Mouse (Mus musculus): ENCODE measurements around the gene Fam183b. TPM values are rescaled to one million over a fixed set of nuclear protein-coding genes. Genes with fewer than 3 reads are reported as not detected.
"Not testable (repeated sequence)": the region's sequence is repeated elsewhere in the genome, so short reads cannot be mapped to it uniquely, and the experiment has no call there.

The Fam183b gene
- polyA plus RNA-seq, 1 experiment from 2014 or later: 5.4 TPM

DNA sequence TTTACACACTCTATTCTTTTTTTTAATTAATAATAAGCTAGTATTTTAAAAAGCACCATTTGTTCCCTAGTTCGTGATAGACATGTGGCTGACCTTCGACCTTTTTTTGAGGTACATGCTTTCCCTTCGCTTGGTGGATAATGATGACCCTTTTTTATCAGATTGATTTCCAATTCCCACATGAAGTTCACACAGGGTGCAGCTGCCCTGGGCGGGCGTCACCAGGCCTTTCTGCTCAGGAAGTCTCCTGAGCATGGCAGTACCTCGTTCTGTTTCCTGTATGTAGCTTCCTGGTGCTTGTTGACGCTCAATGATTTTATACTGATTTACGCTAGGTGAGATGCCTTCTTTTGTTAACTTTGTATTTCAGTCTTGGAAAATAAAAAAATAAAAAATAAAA is 13.4 kb downstream of the Fam183b start:
- H3K27ac ChIP-seq (ENCODE audit: low read length): no peak overlapping the region
- no peak overlapping the region for H3K4me2 ChIP-seq (ENCODE audit: low read depth, low read length)
- H3K4me1 ChIP-seq (ENCODE audit: control insufficient read depth, insufficient read depth, low read length): no peaks in the 10 kb centered on the region
- no peaks in the 10 kb centered on the region for H3K36me3 ChIP-seq (ENCODE audit: control insufficient read depth, insufficient read depth, low read length)
- no peak overlapping the region for H3K9ac ChIP-seq (ENCODE audit: low read length)
- 74% methylated on average over 8 of the region's 8 CpGs for WGBS
- H3K27me3 ChIP-seq (ENCODE audit: control insufficient read depth, insufficient read depth, low read length): no peaks in the 10 kb centered on the region
- no peak for ATAC-seq (ENCODE audit: insufficient read depth, low FRiP score)
- H3K4me3 ChIP-seq (replicated peaks; ENCODE audit: low read length): no peak overlapping the region
- H3K9me3 ChIP-seq (replicated peaks; ENCODE audit: control insufficient read depth, low read length): no peaks in the 10 kb centered on the region

- Histone ChIP-seq H3K4me2 (ENCODE audit: low read depth, low read length) (no peak overlapping the region), H3K27ac (ENCODE audit: low read length) (no peak overlapping the region), H3K27me3 (ENCODE audit: control insufficient read depth, insufficient read depth, low read length) (no peaks in the 10 kb centered on the region), H3K4me1 (ENCODE audit: control insufficient read depth, insufficient read depth, low read length) (no peaks in the 10 kb centered on the region), H3K4me3 (replicated peaks; ENCODE audit: low read length) (no peak overlapping the region), H3K36me3 (ENCODE audit: control insufficient read depth, insufficient read depth, low read length) (no peaks in the 10 kb centered on the region), H3K9ac (ENCODE audit: low read length) (no peak overlapping the region), H3K9me3 (replicated peaks; ENCODE audit: control insufficient read depth, low read length) (no peaks in the 10 kb centered on the region)
- WGBS: 76% methylated on average over 10 of the region's 10 CpGs
- ATAC-seq (ENCODE audit: insufficient read depth, low FRiP score): no peak
Observed at GRCm38 (mm10) chr11:58787651-58788050, 14.1 kb downstream of the Fam183b start.

- Histone ChIP-seq H3K27ac (ENCODE audit: low read length) (no peak overlapping the region), H3K4me3 (replicated peaks; ENCODE audit: low read length) (no peak overlapping the region), H3K27me3 (ENCODE audit: control insufficient read depth, insufficient read depth, low read length) (no peaks in the 10 kb centered on the region), H3K9me3 (replicated peaks; ENCODE audit: control insufficient read depth, low read length) (no peaks in the 10 kb centered on the region), H3K4me1 (ENCODE audit: control insufficient read depth, insufficient read depth, low read length) (no peaks in the 10 kb centered on the region), H3K9ac (ENCODE audit: low read length) (no peak overlapping the region), H3K36me3 (ENCODE audit: control insufficient read depth, insufficient read depth, low read length) (no peaks in the 10 kb centered on the region), H3K4me2 (ENCODE audit: low read depth, low read length) (no peak overlapping the region)
- no peak for ATAC-seq (ENCODE audit: insufficient read depth, low FRiP score)
- WGBS: 70% methylated on average over 2 of the region's 2 CpGs
Observed at GRCm38 (mm10) chr11:58784182-58784581, 17.6 kb downstream of the Fam183b start.

GRCm38 (mm10) chr11:58782480-58783089 is 19.2 kb downstream of the Fam183b start, which contains the start of gene Olfr314:
Gene Olfr314, plus strand, starts transcription at chr11:58782952.
- ATAC-seq (ENCODE audit: insufficient read depth, low FRiP score): no peak
- H3K4me3 ChIP-seq (replicated peaks; ENCODE audit: low read length): no peak within 1 kb of the TSS
- no peaks in the 10 kb centered on the region for H3K9me3 ChIP-seq (replicated peaks; ENCODE audit: control insufficient read depth, low read length)
- H3K4me1 ChIP-seq (ENCODE audit: control insufficient read depth, insufficient read depth, low read length): no peaks in the 10 kb centered on the region
- WGBS: 66% methylated on average over 6 of the region's 6 CpGs
- no peaks in the 10 kb centered on the region for H3K27me3 ChIP-seq (ENCODE audit: control insufficient read depth, insufficient read depth, low read length)
- no peak within 1 kb of the TSS for H3K27ac ChIP-seq (ENCODE audit: low read length)
- no peaks in the 10 kb centered on the region for H3K36me3 ChIP-seq (ENCODE audit: control insufficient read depth, insufficient read depth, low read length)
- no peak within 1 kb of the TSS for H3K4me2 ChIP-seq (ENCODE audit: low read depth, low read length)
- no peak within 1 kb of the TSS for H3K9ac ChIP-seq (ENCODE audit: low read length)

GRCm38 (mm10) chr11:58772888-58773287 is 28.9 kb downstream of the Fam183b start, which contains the start of gene Olfr315:
Gene Olfr315, plus strand, starts transcription at chr11:58773188.
- H3K4me1 ChIP-seq (ENCODE audit: control insufficient read depth, insufficient read depth, low read length): no peaks in the 10 kb centered on the region
- no peak within 1 kb of the TSS for H3K4me2 ChIP-seq (ENCODE audit: low read depth, low read length)
- no peak for ATAC-seq (ENCODE audit: insufficient read depth, low FRiP score)

GRCm38 (mm10) chr11:58752434-58752833 is 49.3 kb downstream of the Fam183b start, which contains the start of gene Olfr316:
Gene Olfr316, plus strand, starts transcription at chr11:58752734.
- ATAC-seq (ENCODE audit: insufficient read depth, low FRiP score): no peak
- Histone ChIP-seq H3K27me3 (ENCODE audit: control insufficient read depth, insufficient read depth, low read length) (no peaks in the 10 kb centered on the region), H3K4me1 (ENCODE audit: control insufficient read depth, insufficient read depth, low read length) (no peaks in the 10 kb centered on the region), H3K9me3 (replicated peaks; ENCODE audit: control insufficient read depth, low read length) (no peaks in the 10 kb centered on the region), H3K27ac (ENCODE audit: low read length) (no peak within 1 kb of the TSS), H3K4me3 (replicated peaks; ENCODE audit: low read length) (no peak within 1 kb of the TSS), H3K36me3 (ENCODE audit: control insufficient read depth, insufficient read depth, low read length) (no peaks in the 10 kb centered on the region), H3K4me2 (ENCODE audit: low read depth, low read length) (no peak within 1 kb of the TSS), H3K9ac (ENCODE audit: low read length) (no peak within 1 kb of the TSS)
- 71% methylated on average over 2 of the region's 2 CpGs for WGBS

More at GRCm38 (mm10) chr11:58772888-58773287, 28.9 kb downstream of the Fam183b start, which contains the start of gene Olfr315:
- no peak within 1 kb of the TSS for H3K9ac ChIP-seq (ENCODE audit: low read length)
- no peaks in the 10 kb centered on the region for H3K27me3 ChIP-seq (ENCODE audit: control insufficient read depth, insufficient read depth, low read length)
- H3K4me3 ChIP-seq (replicated peaks; ENCODE audit: low read length): no peak within 1 kb of the TSS
- H3K36me3 ChIP-seq (ENCODE audit: control insufficient read depth, insufficient read depth, low read length): no peaks in the 10 kb centered on the region
- H3K9me3 ChIP-seq (replicated peaks; ENCODE audit: control insufficient read depth, low read length): no peaks in the 10 kb centered on the region
- no peak within 1 kb of the TSS for H3K27ac ChIP-seq (ENCODE audit: low read length)

GRCm38 (mm10) chr11:58751096-58751495 is 50.7 kb downstream of the Fam183b start:
- 74% methylated on average over 18 of the region's 18 CpGs for WGBS
- not testable (repeated sequence) for H3K9ac ChIP-seq (ENCODE audit: low read length); H3K27me3 ChIP-seq (ENCODE audit: control insufficient read depth, insufficient read depth, low read length); H3K9me3 ChIP-seq (replicated peaks; ENCODE audit: control insufficient read depth, low read length); H3K36me3 ChIP-seq (ENCODE audit: control insufficient read depth, insufficient read depth, low read length); H3K27ac ChIP-seq (ENCODE audit: low read length); H3K4me2 ChIP-seq (ENCODE audit: low read depth, low read length); ATAC-seq (ENCODE audit: insufficient read depth, low FRiP score); H3K4me1 ChIP-seq (ENCODE audit: control insufficient read depth, insufficient read depth, low read length); H3K4me3 ChIP-seq (replicated peaks; ENCODE audit: low read length)

Other genes with a start within 250 kb of the Fam183b start
- gene Olfr328, start 246.3 kb downstream of the Fam183b start, polyA plus RNA-seq (2015; fragmentation: Nextera tagmentation; extraction: Ambion mirVana): not detected in 2 replicates
- gene Olfr224, start 231.4 kb downstream of the Fam183b start, polyA plus RNA-seq (2015; fragmentation: Nextera tagmentation; extraction: Ambion mirVana): not detected in 2 replicates
- not detected in 2 replicates for gene Olfr325, start 224.2 kb downstream of the Fam183b start, polyA plus RNA-seq (2015; fragmentation: Nextera tagmentation; extraction: Ambion mirVana)
- gene Olfr324, start 206.8 kb downstream of the Fam183b start, polyA plus RNA-seq (2015; fragmentation: Nextera tagmentation; extraction: Ambion mirVana): not detected in 2 replicates
- 4.2 and 15.4 TPM in 2 replicates for gene 2210407C18Rik, start 185.9 kb downstream of the Fam183b start, polyA plus RNA-seq (2015; fragmentation: Nextera tagmentation; extraction: Ambion mirVana)
- gene Olfr323, start 171.5 kb downstream of the Fam183b start, polyA plus RNA-seq (2015; fragmentation: Nextera tagmentation; extraction: Ambion mirVana): 0.17 TPM in 1 of 2 replicates, not detected in the other
- gene Trim58, start 161.5 kb downstream of the Fam183b start, polyA plus RNA-seq (2015; fragmentation: Nextera tagmentation; extraction: Ambion mirVana): 0.66 and 0.67 TPM in 2 replicates
- not detected in 2 replicates for gene Olfr322, start 143.2 kb downstream of the Fam183b start, polyA plus RNA-seq (2015; fragmentation: Nextera tagmentation; extraction: Ambion mirVana)
- not detected in 2 replicates for gene Olfr320, start 120.9 kb downstream of the Fam183b start, polyA plus RNA-seq (2015; fragmentation: Nextera tagmentation; extraction: Ambion mirVana)
- not detected in 2 replicates for gene Olfr319, start 102.8 kb downstream of the Fam183b start, polyA plus RNA-seq (2015; fragmentation: Nextera tagmentation; extraction: Ambion mirVana)
- gene Olfr318, start 77.9 kb downstream of the Fam183b start, polyA plus RNA-seq (2015; fragmentation: Nextera tagmentation; extraction: Ambion mirVana): not detected in 2 replicates
- gene Olfr317, start 62.7 kb downstream of the Fam183b start, polyA plus RNA-seq (2015; fragmentation: Nextera tagmentation; extraction: Ambion mirVana): not detected in 2 replicates
- not detected in 2 replicates for gene Olfr316, start 49.2 kb downstream of the Fam183b start, polyA plus RNA-seq (2015; fragmentation: Nextera tagmentation; extraction: Ambion mirVana)
- not detected in 2 replicates for gene Olfr315, start 28.8 kb downstream of the Fam183b start, polyA plus RNA-seq (2015; fragmentation: Nextera tagmentation; extraction: Ambion mirVana)
- gene Olfr314, start 19.0 kb downstream of the Fam183b start, polyA plus RNA-seq (2015; fragmentation: Nextera tagmentation; extraction: Ambion mirVana): not detected in 2 replicates
- gene Olfr313, start 13.0 kb upstream of the Fam183b start, polyA plus RNA-seq (2015; fragmentation: Nextera tagmentation; extraction: Ambion mirVana): not detected in 2 replicates
- gene Olfr312, start 27.3 kb upstream of the Fam183b start, polyA plus RNA-seq (2015; fragmentation: Nextera tagmentation; extraction: Ambion mirVana): not detected in 2 replicates
- not detected in 2 replicates for gene Olfr311, start 37.3 kb upstream of the Fam183b start, polyA plus RNA-seq (2015; fragmentation: Nextera tagmentation; extraction: Ambion mirVana)
- gene Gm12258, start 45.2 kb upstream of the Fam183b start, polyA plus RNA-seq (2015; fragmentation: Nextera tagmentation; extraction: Ambion mirVana): 9.5 TPM in 2 replicates
- gene 2810021J22Rik, start 65.3 kb upstream of the Fam183b start, polyA plus RNA-seq (2015; fragmentation: Nextera tagmentation; extraction: Ambion mirVana): 5.9 and 7.7 TPM in 2 replicates
- 4.7 and 5.4 TPM in 2 replicates for gene Zfp39, start 102.3 kb upstream of the Fam183b start, polyA plus RNA-seq (2015; fragmentation: Nextera tagmentation; extraction: Ambion mirVana)
- gene Btnl10, start 115.9 kb upstream of the Fam183b start, polyA plus RNA-seq (2015; fragmentation: Nextera tagmentation; extraction: Ambion mirVana): 0.72 and 0.80 TPM in 2 replicates
- 113 TPM in 2 replicates for gene Rnf187, start 137.0 kb upstream of the Fam183b start, polyA plus RNA-seq (2015; fragmentation: Nextera tagmentation; extraction: Ambion mirVana)
- gene Hist3h2ba, start 147.0 kb upstream of the Fam183b start, polyA plus RNA-seq (2015; fragmentation: Nextera tagmentation; extraction: Ambion mirVana): 44.0 and 50.7 TPM in 2 replicates
- gene Hist3h2a, start 152.7 kb upstream of the Fam183b start, polyA plus RNA-seq (2015; fragmentation: Nextera tagmentation; extraction: Ambion mirVana): 28.1 and 33.0 TPM in 2 replicates
- gene Trim17, start 152.7 kb upstream of the Fam183b start, polyA plus RNA-seq (2015; fragmentation: Nextera tagmentation; extraction: Ambion mirVana): 0.17 and 0.27 TPM in 2 replicates
- gene Trim11, start 176.1 kb upstream of the Fam183b start, polyA plus RNA-seq (2015; fragmentation: Nextera tagmentation; extraction: Ambion mirVana): 20.5 and 20.8 TPM in 2 replicates